Mouse (Mus musculus): ENCODE data around the gene Szt2. TPM values are rescaled to one million over a fixed set of nuclear protein-coding genes. Genes with fewer than 3 reads are reported as not detected.

Gene Szt2
- polyA plus RNA-seq, 1 experiment from 2014 or later, result 10.0 TPM

Other genes starting within 250 kb of the Szt2 start
- gene Kdm4a, start 229.2 kb downstream of the Szt2 start, polyA plus RNA-seq (2015; fragmentation: Nextera tagmentation; extraction: Ambion mirVana), result 57.7 and 58.7 TPM in 2 replicates
- 62.9 and 76.1 TPM in 2 replicates for gene Ptprf, start 117.9 kb downstream of the Szt2 start, polyA plus RNA-seq (2015; fragmentation: Nextera tagmentation; extraction: Ambion mirVana)
- gene Med8, start 64 bp upstream of the Szt2 start, polyA plus RNA-seq (2015; fragmentation: Nextera tagmentation; extraction: Ambion mirVana), result 143 and 144 TPM in 2 replicates
- gene Elovl1, start 18.8 kb upstream of the Szt2 start, polyA plus RNA-seq (2015; fragmentation: Nextera tagmentation; extraction: Ambion mirVana), result 24.1 and 24.3 TPM in 2 replicates
- gene Cdc20, start 28.1 kb upstream of the Szt2 start, polyA plus RNA-seq (2015; fragmentation: Nextera tagmentation; extraction: Ambion mirVana), result 251 and 259 TPM in 2 replicates
- 0.08 and 0.37 TPM in 2 replicates for gene Mpl, start 48.2 kb upstream of the Szt2 start, polyA plus RNA-seq (2015; fragmentation: Nextera tagmentation; extraction: Ambion mirVana)
- gene Tie1, start 80.8 kb upstream of the Szt2 start, polyA plus RNA-seq (2015; fragmentation: Nextera tagmentation; extraction: Ambion mirVana), result 11.6 and 11.9 TPM in 2 replicates
- 0.18 TPM in 1 of 2 replicates, not detected in the other for gene 2610528J11Rik, start 117.7 kb upstream of the Szt2 start, polyA plus RNA-seq (2015; fragmentation: Nextera tagmentation; extraction: Ambion mirVana)
- gene Tmem125, start 134.8 kb upstream of the Szt2 start, polyA plus RNA-seq (2015; fragmentation: Nextera tagmentation; extraction: Ambion mirVana), result not detected in 2 replicates
- gene Cfap57, start 211.5 kb upstream of the Szt2 start, polyA plus RNA-seq (2015; fragmentation: Nextera tagmentation; extraction: Ambion mirVana), result 0.78 and 0.90 TPM in 2 replicates
- 147 and 168 TPM in 2 replicates for gene Ebna1bp2, start 211.5 kb upstream of the Szt2 start, polyA plus RNA-seq (2015; fragmentation: Nextera tagmentation; extraction: Ambion mirVana)
- not detected in 2 replicates for gene Olfr62, start 249.7 kb upstream of the Szt2 start, polyA plus RNA-seq (2015; fragmentation: Nextera tagmentation; extraction: Ambion mirVana)